Mouse (Mus musculus) stomach, embryonic 15.5 days (tissue): ENCODE measurements around the gene Tpi1. TPM values are rescaled to one million over a fixed set of nuclear protein-coding genes. Genes with fewer than 3 reads are reported as not detected.

Experiments used
- ATAC-seq: fragments of 200-750 bp; cut with Nextera tagmentation; 2 replicates; pipeline ENCODE4 v1.8.0; 2017; ENCODE audit warnings: low read depth, moderate number of reproducible peaks, moderate TSS enrichment; ENCODE audit not compliant: insufficient read depth, low FRiP score
- H3K27ac ChIP-seq: fragments of 300-500 bp; sonication (generic); 2 replicates; pipeline ENCODE4 v1.5.1; 2015; ENCODE audit warnings: mild to moderate bottlenecking, inconsistent platforms
- H3K27me3 ChIP-seq: fragments of 300-500 bp; sonication (generic); replicated peaks from 2 replicates; pipeline ENCODE4 v1.6.1; 2015; ENCODE audit warnings: inconsistent platforms
- H3K36me3 ChIP-seq: fragments of 300-500 bp; sonication (generic); 2 replicates; pipeline ENCODE4 v1.6.1; 2015; ENCODE audit warnings: inconsistent platforms
- H3K4me1 ChIP-seq: fragments of 300-500 bp; sonication (generic); 2 replicates; pipeline ENCODE4 v1.6.1; 2015; ENCODE audit warnings: inconsistent platforms
- H3K4me2 ChIP-seq: fragments of 300-500 bp; sonication (generic); 2 replicates; pipeline ENCODE4 v1.6.1; 2015; ENCODE audit warnings: mild to moderate bottlenecking, inconsistent platforms
- H3K4me3 ChIP-seq: fragments of 300-500 bp; sonication (generic); replicated peaks from 2 replicates; pipeline ENCODE4 v1.5.1; 2015; ENCODE audit warnings: inconsistent platforms
- H3K9ac ChIP-seq: fragments of 300-500 bp; sonication (generic); 2 replicates; pipeline ENCODE4 v1.6.1; 2015; ENCODE audit warnings: inconsistent platforms
- H3K9me3 ChIP-seq: fragments of 300-500 bp; sonication (generic); 2 replicates; pipeline ENCODE4 v1.6.1; 2016; ENCODE audit warnings: inconsistent platforms
- WGBS: fragments of 180-500 bp; shearing (Covaris S2); methylation state at CpG from one replicate; pipeline ENCODE4 v1.1.7; 2015; 5-methylcytosine and 5-hydroxymethylcytosine counted together
- polyA plus RNA-seq: library from polyadenylated mRNA; unstranded; fragments of >200 nt; fragmentation: Nextera tagmentation; extraction: Ambion mirVana; gene quantifications from 2 replicates; pipeline ENCODE4 v1.2.1, GENCODE M21; 2015

Tpi1 gene
- 890 and 914 TPM in 2 replicates for polyA plus RNA-seq

- peak within 1 kb of the TSS; percentile 92 for H3K27ac ChIP-seq
- peak within 1 kb of the TSS; percentile 79 for H3K4me2 ChIP-seq
- peaks cover 39% of the 10 kb centered on the region for H3K4me1 ChIP-seq
- H3K27me3 ChIP-seq = no peaks in the 10 kb centered on the region
- peak; percentile 89 for ATAC-seq
- H3K36me3 ChIP-seq = peaks cover 39% of the 10 kb centered on the region
- under 1% methylated on average over 22 of the region's 22 CpGs for WGBS
- H3K4me3 ChIP-seq = peak within 1 kb of the TSS; percentile 68
- peak within 1 kb of the TSS; percentile 80 for H3K9ac ChIP-seq
- H3K9me3 ChIP-seq = no peaks in the 10 kb centered on the region
Observed at GRCm38 (mm10) chr6:124813933-124814332, at the start of gene Tpi1. Tpi1 (minus strand) TSS chr6:124814296.

- H3K27ac ChIP-seq = no peak overlapping the region
- peak; percentile 32; the same call in 1 of the 2 replicates for ATAC-seq
- peak overlapping the region; percentile 50 for H3K4me3 ChIP-seq
- no peaks in the 10 kb centered on the region for H3K9me3 ChIP-seq
- no peak overlapping the region for H3K9ac ChIP-seq
- peaks cover 20% of the 10 kb centered on the region for H3K27me3 ChIP-seq
- WGBS = 2% methylated on average over 8 of the region's 16 CpGs
- peaks cover 24% of the 10 kb centered on the region for H3K4me1 ChIP-seq
- H3K36me3 ChIP-seq = no peaks in the 10 kb centered on the region
- H3K4me2 ChIP-seq = peak overlapping the region; percentile 86
Observed at GRCm38 (mm10) chr6:124863125-124863657, 49.1 kb upstream of the Tpi1 start.

DNA sequence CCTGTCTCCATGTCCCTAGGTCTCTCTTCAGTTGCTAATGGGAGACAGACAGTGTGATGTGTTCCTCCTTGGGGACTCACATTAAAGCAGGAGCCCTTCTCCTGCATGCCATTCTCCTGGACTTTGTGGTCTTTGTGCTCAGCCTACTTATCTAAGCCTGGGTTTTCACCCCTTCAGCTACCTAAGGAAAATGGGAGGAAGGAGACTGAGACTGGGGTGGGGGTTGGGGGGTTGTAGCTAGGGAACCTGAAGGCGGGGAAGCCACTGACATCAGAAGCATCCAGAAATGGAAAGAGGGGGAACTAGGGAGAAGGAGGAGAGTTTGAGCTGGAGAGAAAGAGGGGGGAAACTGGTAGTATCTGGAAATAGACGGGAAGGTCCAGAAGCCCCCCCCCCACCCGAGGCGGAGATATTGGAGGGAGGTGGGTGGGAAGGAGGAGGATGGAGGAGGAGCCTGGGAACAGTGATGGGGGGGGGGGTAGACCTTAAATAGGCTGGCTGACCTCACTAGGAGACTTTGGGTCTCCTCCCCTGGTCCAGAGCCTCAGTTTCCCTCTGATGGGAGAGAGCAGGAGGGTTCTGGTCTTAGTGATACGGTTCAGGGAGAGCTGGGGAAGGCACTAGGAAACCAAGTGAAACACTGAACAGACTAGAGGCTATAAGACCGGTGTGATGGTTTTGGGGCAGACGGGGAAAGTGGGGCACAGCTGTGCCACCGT lies 48.5 kb upstream of the Tpi1 start:
- Histone ChIP-seq H3K4me3 (peak overlapping the region; percentile 50; the same call in 1 of the 2 replicates), H3K36me3 (no peaks in the 10 kb centered on the region), H3K4me1 (peaks cover 30% of the 10 kb centered on the region), H3K9ac (no peak overlapping the region), H3K9me3 (no peaks in the 10 kb centered on the region), H3K27me3 (peaks cover 20% of the 10 kb centered on the region), H3K27ac (no peak overlapping the region), H3K4me2 (peak overlapping the region; percentile 86)
- ATAC-seq = no peak
- WGBS = 13% methylated on average over 8 of the region's 8 CpGs

- Histone ChIP-seq H3K4me1 (peaks cover 30% of the 10 kb centered on the region), H3K36me3 (no peaks in the 10 kb centered on the region), H3K9ac (no peak overlapping the region), H3K4me2 (no peak overlapping the region), H3K27ac (no peak overlapping the region), H3K27me3 (peaks cover 20% of the 10 kb centered on the region), H3K4me3 (no peak overlapping the region), H3K9me3 (no peaks in the 10 kb centered on the region)
- WGBS = 53% methylated on average over 3 of the region's 3 CpGs
- ATAC-seq = no peak
Observed at GRCm38 (mm10) chr6:124861802-124862201, 47.7 kb upstream of the Tpi1 start.

DNA sequence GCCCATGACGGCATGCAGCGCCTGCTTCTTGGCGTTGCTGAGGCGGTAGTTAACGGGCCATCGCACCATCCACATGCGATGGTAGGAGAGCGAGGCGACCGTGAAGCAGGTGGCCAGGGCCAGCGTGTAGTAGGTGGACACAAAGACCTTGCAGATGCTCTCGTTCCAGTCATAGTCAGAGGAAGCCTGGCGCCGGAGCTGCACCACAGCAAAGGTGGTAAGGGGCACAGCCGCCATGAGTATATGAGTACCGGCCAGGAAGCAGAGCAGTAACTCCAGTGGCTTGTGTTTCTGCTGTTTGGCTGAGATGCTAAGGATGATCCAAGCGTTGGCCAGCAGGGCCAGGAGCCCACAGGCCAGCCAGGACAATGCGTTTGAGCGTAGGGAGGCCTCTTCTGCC lies 47.2 kb upstream of the Tpi1 start:
- no peak overlapping the region for H3K4me2 ChIP-seq
- WGBS = 77% methylated on average over 19 of the region's 19 CpGs
- no peaks in the 10 kb centered on the region for H3K36me3 ChIP-seq
- no peak overlapping the region for H3K4me3 ChIP-seq
- H3K27ac ChIP-seq = no peak overlapping the region
- no peak overlapping the region for H3K9ac ChIP-seq
- peaks cover 30% of the 10 kb centered on the region for H3K4me1 ChIP-seq
- peaks cover 20% of the 10 kb centered on the region for H3K27me3 ChIP-seq
- H3K9me3 ChIP-seq = no peaks in the 10 kb centered on the region
- ATAC-seq = no peak

DNA sequence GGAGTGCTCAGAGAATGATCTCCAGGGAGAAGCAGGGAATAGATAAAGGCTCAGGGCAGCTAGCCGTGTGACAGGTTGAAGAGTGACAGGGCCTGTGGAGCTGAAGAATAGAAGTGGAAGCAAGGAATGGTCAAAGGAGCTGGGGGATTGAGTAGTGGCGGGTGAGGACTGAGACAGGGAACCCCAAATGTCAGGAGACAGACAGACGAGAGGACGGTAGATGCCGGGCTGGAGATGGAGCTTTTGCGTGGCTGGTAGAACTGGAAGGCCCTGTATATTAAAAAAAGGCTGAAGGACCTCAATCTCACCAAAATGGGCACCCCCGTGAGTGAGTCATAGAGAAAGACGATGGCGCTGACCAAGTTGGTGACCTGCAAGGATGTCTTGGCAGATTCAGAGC lies 46.4 kb upstream of the Tpi1 start:
- Histone ChIP-seq H3K36me3 (no peaks in the 10 kb centered on the region), H3K27me3 (peaks cover 20% of the 10 kb centered on the region), H3K4me1 (peaks cover 30% of the 10 kb centered on the region), H3K9me3 (no peaks in the 10 kb centered on the region), H3K27ac (peak overlapping the region; percentile 5; the same call in 1 of the 2 replicates), H3K9ac (no peak overlapping the region), H3K4me3 (no peak overlapping the region), H3K4me2 (no peak overlapping the region)
- ATAC-seq = no peak
- 83% methylated on average over 9 of the region's 9 CpGs for WGBS

- WGBS = 9% methylated on average over 12 of the region's 12 CpGs
- 0 out of 2 replicates have a peak overlapping the region, but pooled peaks have one; percentile 5 for H3K27ac ChIP-seq
- H3K9ac ChIP-seq = no peak overlapping the region
- peaks cover 20% of the 10 kb centered on the region for H3K27me3 ChIP-seq
- H3K4me2 ChIP-seq = no peak overlapping the region
- H3K4me3 ChIP-seq = no peak overlapping the region
- H3K36me3 ChIP-seq = no peaks in the 10 kb centered on the region
- H3K4me1 ChIP-seq = peaks cover 34% of the 10 kb centered on the region
- no peak; the same call in 1 of the 2 replicates for ATAC-seq
- no peaks in the 10 kb centered on the region for H3K9me3 ChIP-seq
Observed at GRCm38 (mm10) chr6:124859725-124860124, 45.6 kb upstream of the Tpi1 start.

GRCm38 (mm10) chr6:124858561-124859318 lies 44.6 kb upstream of the Tpi1 start:
- Histone ChIP-seq H3K4me2 (peak overlapping the region; percentile 92; the same call in 1 of the 2 replicates), H3K27me3 (peaks cover 20% of the 10 kb centered on the region), H3K4me1 (peaks cover 31% of the 10 kb centered on the region), H3K9me3 (no peaks in the 10 kb centered on the region), H3K9ac (no peak overlapping the region), H3K36me3 (no peaks in the 10 kb centered on the region), H3K27ac (no peak overlapping the region), H3K4me3 (no peak overlapping the region)
- WGBS = 65% methylated on average over 28 of the region's 28 CpGs
- no peak for ATAC-seq

DNA sequence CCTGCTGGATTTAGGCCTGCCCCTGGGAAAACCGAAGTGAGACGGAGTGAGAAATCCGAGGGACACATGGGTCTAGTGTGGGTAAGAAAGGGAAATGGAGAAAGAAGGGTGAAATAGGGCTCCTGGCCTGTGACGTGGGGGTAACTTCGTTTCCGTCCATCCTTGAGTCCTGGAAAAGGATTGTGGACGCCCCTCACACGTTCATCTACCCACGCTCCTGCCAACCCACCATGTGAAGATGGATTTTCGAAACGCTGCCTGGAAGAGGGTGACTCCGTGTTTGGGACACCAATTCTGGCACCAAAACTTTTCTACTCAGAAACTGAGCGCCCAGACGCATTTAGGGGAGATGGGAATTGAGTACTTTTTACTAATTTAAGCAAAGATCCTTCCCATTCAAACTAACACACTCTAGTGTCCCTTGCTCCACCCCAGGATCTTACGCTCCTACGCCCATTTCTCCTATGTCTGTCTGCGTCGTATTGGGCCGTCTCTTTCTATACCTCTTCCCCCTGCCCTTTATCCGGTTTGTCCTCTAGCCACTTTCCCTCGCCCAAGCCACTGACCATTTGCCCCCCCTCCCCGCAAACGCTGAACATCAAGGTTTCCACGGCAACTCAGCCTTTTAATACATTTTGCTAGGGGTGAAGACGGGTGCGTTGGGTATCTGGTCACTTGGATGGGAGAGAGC lies 43.9 kb upstream of the Tpi1 start:
- no peaks in the 10 kb centered on the region for H3K9me3 ChIP-seq
- H3K4me2 ChIP-seq = peak overlapping the region; percentile 92
- ATAC-seq = no peak
- peaks cover 26% of the 10 kb centered on the region for H3K4me1 ChIP-seq
- 30% methylated on average over 26 of the region's 26 CpGs for WGBS
- H3K36me3 ChIP-seq = no peaks in the 10 kb centered on the region
- H3K27me3 ChIP-seq = peaks cover 17% of the 10 kb centered on the region
- H3K9ac ChIP-seq = no peak overlapping the region
- H3K27ac ChIP-seq = peak overlapping the region; percentile 95
- H3K4me3 ChIP-seq = peak overlapping the region; percentile 82

DNA sequence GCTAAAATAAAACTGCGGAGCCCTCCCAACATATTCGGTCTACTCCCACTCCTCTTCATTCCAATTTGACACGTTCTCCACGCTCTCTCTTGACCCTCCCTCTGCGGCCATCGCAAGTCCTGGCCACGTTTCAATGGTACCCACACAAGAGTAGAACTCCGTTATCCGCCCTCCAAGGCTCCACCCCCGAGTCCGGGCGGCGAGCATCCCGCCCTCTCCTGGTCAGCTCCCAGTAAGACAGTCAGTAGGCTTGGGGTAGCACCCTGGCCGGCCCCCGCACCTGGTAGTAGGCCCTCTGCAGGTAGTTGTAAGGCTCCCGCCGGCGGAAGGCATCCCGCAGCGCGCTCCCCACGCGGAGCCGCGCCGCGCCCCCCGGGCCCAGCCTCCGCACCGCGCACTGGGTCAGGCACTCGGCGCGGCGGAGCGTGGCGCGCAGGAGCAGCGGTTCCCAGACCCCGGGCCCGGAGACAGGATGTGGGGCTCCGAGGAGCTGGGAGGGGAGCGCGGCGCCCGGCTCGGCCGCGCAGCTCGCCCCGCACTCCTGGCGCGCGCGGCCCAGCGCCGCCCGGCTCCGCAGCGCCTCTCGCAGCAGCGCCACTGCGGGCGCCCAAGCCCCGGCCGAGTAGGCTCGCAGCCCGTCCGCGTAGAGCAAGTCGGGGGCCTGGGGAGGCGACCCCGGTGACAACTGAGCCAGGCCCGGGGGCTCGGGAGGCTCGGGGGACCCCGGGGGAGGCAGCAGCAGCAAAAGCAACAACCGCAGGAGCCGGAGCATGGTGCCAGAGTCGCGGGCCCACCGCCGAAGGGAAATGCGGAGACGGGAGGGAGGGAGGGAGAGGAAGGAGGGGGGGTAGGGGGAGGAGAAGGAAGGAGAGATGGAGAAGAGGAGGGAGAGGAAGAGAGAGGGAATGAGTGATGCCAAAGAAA lies 43.1 kb upstream of the Tpi1 start, which contains the start of gene P3h3:
Gene P3h3, minus strand, starts transcription at position 837 of the 924 bp plus-strand sequence.
- WGBS = under 1% methylated on average over 82 of the region's 86 CpGs
- H3K4me1 ChIP-seq = peaks cover 22% of the 10 kb centered on the region

More for the DNA sequence above, 43.1 kb upstream of the Tpi1 start, which contains the start of gene P3h3:
- peak within 1 kb of the TSS; percentile 80 for H3K9ac ChIP-seq
- peak within 1 kb of the TSS; percentile 95 for H3K27ac ChIP-seq
- H3K36me3 ChIP-seq = 0 out of 2 replicates have a peak, but pooled peaks cover 3% of the 10 kb centered on the region
- peak within 1 kb of the TSS; percentile 82 for H3K4me3 ChIP-seq
- peak; percentile 85 for ATAC-seq
- H3K27me3 ChIP-seq = peaks cover 13% of the 10 kb centered on the region
- H3K4me2 ChIP-seq = peak within 1 kb of the TSS; percentile 92
- no peaks in the 10 kb centered on the region for H3K9me3 ChIP-seq
